Mouse (Mus musculus) olfactory bulb, adult 2 months (tissue): Measurements from ENCODE around the gene Ceacam15. TPM values are rescaled to one million over a fixed set of nuclear protein-coding genes. Genes with fewer than 3 reads are reported as not detected.
"Not testable (repeated sequence)": the region's sequence is repeated elsewhere in the genome, so short reads cannot be mapped to it uniquely, and the experiment has no call there.

Experiments used
- H3K27ac ChIP-seq: fragments of 200-500 bp; 2 replicates; pipeline ENCODE4 v1.5.1; 2012; ENCODE audit warnings: low read depth, low read length; ENCODE audit not compliant: insufficient read depth
- H3K4me1 ChIP-seq: fragments of 200-500 bp; 2 replicates; pipeline ENCODE4 v1.6.1; 2012; ENCODE audit warnings: low read length; ENCODE audit not compliant: control insufficient read depth, insufficient read depth
- H3K4me3 ChIP-seq: fragments of 200-500 bp; 2 replicates; pipeline ENCODE4 v1.5.1; 2012; ENCODE audit warnings: mild to moderate bottlenecking, low read depth, low read length, moderate library complexity; ENCODE audit not compliant: insufficient read depth
- CTCF ChIP-seq: fragments of 200-500 bp; IDR thresholded peaks from 2 replicates; pipeline ENCODE4 v1.5.1; 2012; ENCODE audit warnings: low read depth, mild to moderate bottlenecking, low read length, moderate library complexity; ENCODE audit not compliant: insufficient read depth
- POLR2A ChIP-seq: fragments of 200-500 bp; IDR thresholded peaks from 2 replicates; pipeline ENCODE4 v1.6.1; 2012; ENCODE audit warnings: mild to moderate bottlenecking, low read depth, low read length, moderate library complexity; ENCODE audit not compliant: insufficient read depth
- WGBS: fragments of 180-500 bp; shearing (Covaris S2); methylation state at CpG from one replicate; pipeline ENCODE4 v1.1.7; 2018; 5-methylcytosine and 5-hydroxymethylcytosine counted together
- polyA plus RNA-seq: library from polyadenylated mRNA; stranded (reverse); fragments of >200 nt; gene quantifications from 2 replicates; pipeline ENCODE4 v1.2.4, GENCODE M21; 2012; ENCODE audit warnings: low replicate concordance; ENCODE audit not compliant: missing spikeins, insufficient read depth, insufficient read length

Ceacam15 gene
- polyA plus RNA-seq, 1 experiment, result not detected

DNA sequence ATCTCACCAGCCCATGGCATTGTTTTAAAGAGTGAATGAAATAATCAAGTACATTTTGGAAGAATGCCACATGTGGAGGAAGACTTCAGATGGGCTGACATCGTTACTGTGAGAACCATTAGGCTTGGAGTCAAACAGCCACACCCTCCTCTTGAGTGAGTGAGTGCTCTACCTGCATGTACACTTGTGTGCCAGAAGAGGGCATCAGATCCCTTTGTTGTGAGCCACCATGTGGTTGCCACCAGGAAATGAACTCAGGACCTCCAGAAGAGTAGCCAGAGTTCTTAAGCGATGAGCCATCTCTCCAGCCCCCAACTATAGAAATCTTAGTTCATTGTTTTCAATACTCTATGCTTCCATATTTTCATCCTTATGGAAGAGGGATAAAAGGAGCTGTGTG is 23.5 kb upstream of the Ceacam15 start:
- 54% methylated on average over 2 of the region's 2 CpGs for WGBS
- Histone ChIP-seq H3K4me3 (no peak overlapping the region), H3K27ac (no peak overlapping the region), H3K4me1 (no peaks in the 10 kb centered on the region)
- TF ChIP-seq CTCF, result no peak
- TF ChIP-seq POLR2A, result no peak

GRCm38 (mm10) chr7:16695025-16695424 is 19.5 kb upstream of the Ceacam15 start:
- 37% methylated on average over 3 of the region's 3 CpGs for WGBS
- Histone ChIP-seq H3K4me3 (no peak overlapping the region), H3K27ac (no peak overlapping the region), H3K4me1 (no peaks in the 10 kb centered on the region)
- TF ChIP-seq POLR2A, result no peak

- no peak for TF ChIP-seq POLR2A
- no peak for TF ChIP-seq CTCF
- 70% methylated on average over 5 of the region's 5 CpGs for WGBS
- no peaks in the 10 kb centered on the region for H3K4me1 ChIP-seq
- H3K27ac ChIP-seq, result no peak overlapping the region
- no peak overlapping the region for H3K4me3 ChIP-seq
Measured at GRCm38 (mm10) chr7:16689196-16689595, 13.7 kb upstream of the Ceacam15 start.

- H3K4me1 ChIP-seq, H3K4me3 ChIP-seq, H3K27ac ChIP-seq: not testable (repeated sequence)
- WGBS, result 80% methylated on average over 3 of the region's 3 CpGs
Measured at GRCm38 (mm10) chr7:16680194-16680593, 4.7 kb upstream of the Ceacam15 start.

GRCm38 (mm10) chr7:16674699-16675098 is 806 bp downstream of the Ceacam15 start:
- WGBS, result 39% methylated on average over 5 of the region's 5 CpGs
- H3K4me1 ChIP-seq, H3K27ac ChIP-seq, H3K4me3 ChIP-seq: not testable (repeated sequence)

- TF ChIP-seq CTCF, result no peak
- TF ChIP-seq POLR2A, result no peak
- H3K4me1 ChIP-seq, result peaks cover 4% of the 10 kb centered on the region; the same call in 1 of the 2 replicates
- H3K27ac ChIP-seq, result no peak overlapping the region
- 68% methylated on average over 1 of the region's 1 CpGs for WGBS
- no peak overlapping the region for H3K4me3 ChIP-seq
Measured at GRCm38 (mm10) chr7:16673823-16674222, 1.7 kb downstream of the Ceacam15 start.

GRCm38 (mm10) chr7:16668331-16668930 is 7.1 kb downstream of the Ceacam15 start:
- 80% methylated on average over 5 of the region's 5 CpGs for WGBS
- H3K27ac ChIP-seq, H3K4me1 ChIP-seq, H3K4me3 ChIP-seq: not testable (repeated sequence)

DNA sequence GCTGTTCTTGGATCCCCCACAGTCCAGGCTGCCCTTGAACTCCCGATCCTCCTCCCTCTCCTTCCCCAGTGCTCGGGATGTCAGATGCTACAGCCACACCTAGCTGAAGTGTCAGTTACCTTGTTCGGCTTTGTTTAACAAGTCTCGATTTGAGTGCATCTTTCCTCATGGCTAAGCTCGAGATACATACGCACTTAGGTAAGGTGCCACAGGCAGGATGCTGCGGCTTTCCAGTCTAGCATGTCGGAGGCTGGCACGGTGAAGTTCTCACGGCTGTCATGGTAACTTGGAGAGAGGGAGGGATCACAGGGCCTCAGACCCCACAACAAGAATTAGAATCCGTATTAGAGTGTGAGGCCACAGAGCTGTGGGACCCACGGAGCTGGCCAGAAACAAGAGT is 31.2 kb downstream of the Ceacam15 start:
- H3K4me3 ChIP-seq, result no peak overlapping the region
- H3K4me1 ChIP-seq, result no peaks in the 10 kb centered on the region
- 71% methylated on average over 12 of the region's 12 CpGs for WGBS
- TF ChIP-seq CTCF (no peak), POLR2A (no peak)
- no peak overlapping the region for H3K27ac ChIP-seq

- not testable (repeated sequence) for H3K27ac ChIP-seq, H3K4me3 ChIP-seq
- 73% methylated on average over 4 of the region's 4 CpGs for WGBS
Measured at GRCm38 (mm10) chr7:16643106-16643505, 32.4 kb downstream of the Ceacam15 start.

GRCm38 (mm10) chr7:16639028-16639427 is 36.5 kb downstream of the Ceacam15 start:
- TF ChIP-seq POLR2A, result no peak
- no peak for TF ChIP-seq CTCF
- no peak overlapping the region for H3K27ac ChIP-seq
- H3K4me3 ChIP-seq, result no peak overlapping the region
- H3K4me1 ChIP-seq, result no peaks in the 10 kb centered on the region
- WGBS, result 43% methylated on average over 3 of the region's 3 CpGs

More at GRCm38 (mm10) chr7:16643106-16643505, 32.4 kb downstream of the Ceacam15 start:
- H3K4me1 ChIP-seq, result not testable (repeated sequence)
